Mouse (Mus musculus): ENCODE data around the gene Foxc1.

DNA sequence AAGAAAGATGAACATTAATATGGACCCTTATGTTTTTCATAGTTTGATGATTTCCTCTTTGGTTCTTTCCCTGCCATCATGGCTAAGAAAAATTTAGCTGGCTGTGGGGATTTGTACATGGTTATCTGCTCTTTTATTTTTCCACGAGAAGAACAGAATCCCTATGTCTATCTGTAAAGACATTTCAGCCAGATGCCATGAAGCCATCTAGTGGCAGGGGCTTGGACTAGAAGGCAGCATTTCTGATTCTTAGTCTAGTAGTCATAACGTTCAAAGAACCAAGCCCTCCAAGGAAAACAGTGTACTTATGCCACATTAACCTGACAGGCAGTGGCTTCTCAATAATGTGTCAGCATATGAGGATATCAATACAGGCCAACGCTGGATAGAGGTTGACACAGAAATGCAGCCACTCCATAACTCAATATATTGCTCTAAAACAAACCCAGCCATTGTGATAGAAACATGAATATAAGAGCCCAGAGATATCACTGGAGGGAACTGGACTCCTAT lies 21.4 kb downstream of the Foxc1 start:
- no peak for TF ChIP-seq EP300 (IDR thresholded peaks at IDR 0.05; ENCODE audit: low read depth)
- no peak for TF ChIP-seq CTCF (IDR thresholded peaks at IDR 0.05; ENCODE audit: low read depth)

All from liver, embryonic 14.5 days (tissue).